Mouse (Mus musculus): Measurements from ENCODE around the gene Olfr1436. TPM values are rescaled to one million over a fixed set of nuclear protein-coding genes. Genes with fewer than 3 reads are reported as not detected.
"Not testable (repeated sequence)": the region's sequence is repeated elsewhere in the genome, so short reads cannot be mapped to it uniquely, and the experiment has no call there.

The Olfr1436 gene
- polyA plus RNA-seq (2015; fragmentation: Nextera tagmentation; extraction: Ambion mirVana) = not detected in 2 replicates

DNA sequence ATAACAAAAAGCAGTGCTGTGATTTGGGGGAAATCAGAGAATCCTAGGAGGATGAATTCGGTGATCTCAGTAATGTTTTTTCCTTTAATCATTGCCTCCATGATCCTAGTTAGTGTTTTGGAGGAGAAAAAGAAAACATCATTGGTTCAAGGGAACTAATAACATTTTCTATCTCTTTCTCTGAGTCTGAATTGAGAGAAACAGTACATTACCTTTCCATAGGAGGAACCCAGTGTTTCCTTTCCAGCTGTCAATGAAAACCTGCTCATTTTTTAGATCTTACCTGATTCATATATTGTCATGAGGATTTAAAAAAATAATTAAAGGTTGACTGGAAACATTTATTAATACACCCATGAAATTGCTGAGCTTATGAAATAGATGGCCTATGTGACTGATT, at the start of gene Olfr1436:
Olfr1436 (minus strand) TSS at position 101 of the 400 bp plus-strand sequence.
- not testable (repeated sequence) for H3K27ac ChIP-seq; H3K9ac ChIP-seq; H3K4me2 ChIP-seq; H3K9me3 ChIP-seq (replicated peaks); H3K36me3 ChIP-seq (ENCODE audit: poor library complexity, severe bottlenecking); H3K4me3 ChIP-seq; H3K4me1 ChIP-seq; ATAC-seq; H3K27me3 ChIP-seq
- WGBS = 78% methylated on average over 1 of the region's 1 CpGs

- ATAC-seq = no peak
- Histone ChIP-seq H3K27ac (no peak within 1 kb of the TSS), H3K4me2 (no peak within 1 kb of the TSS), H3K9ac (no peak within 1 kb of the TSS), H3K4me3 (no peak within 1 kb of the TSS), H3K36me3 (ENCODE audit: poor library complexity, severe bottlenecking) (no peaks in the 10 kb centered on the region), H3K4me1 (no peaks in the 10 kb centered on the region), H3K9me3 (replicated peaks) (no peaks in the 10 kb centered on the region), H3K27me3 (no peaks in the 10 kb centered on the region)
- WGBS = 82% methylated on average over 3 of the region's 3 CpGs
Observed at GRCm38 (mm10) chr19:12335810-12336209, 36.9 kb upstream of the Olfr1436 start, which contains the start of gene Olfr1438-ps1. TSS of gene Olfr1438-ps1 (minus strand) at chr19:12335910.

DNA sequence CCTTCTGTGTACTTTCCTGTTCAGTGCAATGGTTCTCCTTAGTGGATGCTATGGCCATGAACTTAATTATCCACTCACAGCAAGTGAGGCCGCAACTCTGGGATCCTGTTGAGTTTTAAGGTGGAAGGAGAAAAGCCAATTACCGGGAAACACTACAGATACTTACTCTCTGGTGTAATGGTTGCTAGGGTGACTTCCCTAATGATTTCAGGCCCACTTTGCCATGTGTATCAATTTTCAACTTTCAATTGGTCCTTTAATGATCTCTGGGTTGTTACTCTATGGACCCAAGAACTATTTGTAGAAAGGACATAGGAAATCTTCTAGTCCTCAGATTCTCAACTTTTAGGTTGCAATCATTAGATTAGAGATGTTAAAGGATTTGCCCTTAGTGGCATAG, 26.1 kb upstream of the Olfr1436 start, which contains the start of gene Olfr1437:
Olfr1437 (minus strand) TSS at position 101 of the 400 bp plus-strand sequence.
- no peak for ATAC-seq
- WGBS = 76% methylated on average over 2 of the region's 2 CpGs
- H3K27me3 ChIP-seq = no peaks in the 10 kb centered on the region
- H3K4me3 ChIP-seq = no peak within 1 kb of the TSS
- H3K9me3 ChIP-seq (replicated peaks) = no peaks in the 10 kb centered on the region
- H3K4me2 ChIP-seq = no peak within 1 kb of the TSS
- H3K9ac ChIP-seq = no peak within 1 kb of the TSS
- H3K36me3 ChIP-seq (ENCODE audit: poor library complexity, severe bottlenecking) = no peaks in the 10 kb centered on the region
- H3K4me1 ChIP-seq = no peaks in the 10 kb centered on the region
- no peak within 1 kb of the TSS for H3K27ac ChIP-seq

GRCm38 (mm10) chr19:12292979-12293378, 6.0 kb downstream of the Olfr1436 start:
- Histone ChIP-seq H3K9me3 (replicated peaks) (no peaks in the 10 kb centered on the region), H3K36me3 (ENCODE audit: poor library complexity, severe bottlenecking) (no peaks in the 10 kb centered on the region), H3K9ac (no peak overlapping the region), H3K4me2 (no peak overlapping the region), H3K4me1 (no peaks in the 10 kb centered on the region), H3K27me3 (no peaks in the 10 kb centered on the region), H3K4me3 (no peak overlapping the region), H3K27ac (no peak overlapping the region)
- no peak for ATAC-seq

- Histone ChIP-seq H3K4me3 (no peak within 1 kb of the TSS), H3K36me3 (ENCODE audit: poor library complexity, severe bottlenecking) (no peaks in the 10 kb centered on the region), H3K4me2 (no peak within 1 kb of the TSS), H3K27me3 (no peaks in the 10 kb centered on the region), H3K4me1 (no peaks in the 10 kb centered on the region), H3K9ac (no peak within 1 kb of the TSS), H3K9me3 (replicated peaks) (no peaks in the 10 kb centered on the region), H3K27ac (no peak within 1 kb of the TSS)
- 81% methylated on average over 2 of the region's 2 CpGs for WGBS
- ATAC-seq = no peak
Observed at GRCm38 (mm10) chr19:12279554-12279953, 19.4 kb downstream of the Olfr1436 start, which contains the start of gene Olfr1434. TSS of gene Olfr1434 (plus strand) at chr19:12279854.

DNA sequence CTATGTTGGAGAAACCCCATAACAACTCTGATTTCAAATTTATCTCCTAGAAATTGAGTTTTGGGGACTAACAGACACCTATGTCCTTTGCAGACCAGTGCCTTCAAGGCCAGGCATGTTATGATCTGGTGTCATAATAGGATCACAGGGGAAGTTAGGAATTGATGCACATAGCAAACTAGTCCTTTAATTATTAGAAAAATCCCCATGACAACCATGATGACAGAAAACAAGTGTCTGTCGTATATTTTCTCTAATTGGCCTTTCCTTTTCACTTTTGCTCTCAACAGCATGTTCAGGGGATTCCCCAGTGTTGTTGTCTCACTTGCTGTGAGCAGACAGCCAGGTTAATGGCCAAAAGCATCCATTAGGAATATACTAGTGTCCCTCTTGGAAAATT, 38.2 kb downstream of the Olfr1436 start, which contains the start of gene Olfr235:
Olfr235 (plus strand) TSS at position 301 of the 400 bp plus-strand sequence.
- no peak for ATAC-seq
- Histone ChIP-seq H3K4me2 (no peak within 1 kb of the TSS), H3K4me3 (no peak within 1 kb of the TSS), H3K27me3 (no peaks in the 10 kb centered on the region), H3K36me3 (ENCODE audit: poor library complexity, severe bottlenecking) (no peaks in the 10 kb centered on the region), H3K4me1 (no peaks in the 10 kb centered on the region), H3K9ac (no peak within 1 kb of the TSS), H3K9me3 (replicated peaks) (no peaks in the 10 kb centered on the region), H3K27ac (no peak within 1 kb of the TSS)
- 77% methylated on average over 1 of the region's 1 CpGs for WGBS

Other genes with a start within 250 kb of the Olfr1436 start
- not detected in 2 replicates for gene Olfr1424, start 236.4 kb downstream of the Olfr1436 start, polyA plus RNA-seq (2015; fragmentation: Nextera tagmentation; extraction: Ambion mirVana)
- gene Olfr1425, start 221.4 kb downstream of the Olfr1436 start, polyA plus RNA-seq (2015; fragmentation: Nextera tagmentation; extraction: Ambion mirVana) = not detected in 2 replicates
- not detected in 2 replicates for gene Olfr1426, start 207.1 kb downstream of the Olfr1436 start, polyA plus RNA-seq (2015; fragmentation: Nextera tagmentation; extraction: Ambion mirVana)
- not detected in 2 replicates for gene Olfr1427, start 195.8 kb downstream of the Olfr1436 start, polyA plus RNA-seq (2015; fragmentation: Nextera tagmentation; extraction: Ambion mirVana)
- not detected in 2 replicates for gene Olfr1428, start 183.2 kb downstream of the Olfr1436 start, polyA plus RNA-seq (2015; fragmentation: Nextera tagmentation; extraction: Ambion mirVana)
- not detected in 2 replicates for gene Olfr76, start 175.9 kb downstream of the Olfr1436 start, polyA plus RNA-seq (2015; fragmentation: Nextera tagmentation; extraction: Ambion mirVana)
- gene Olfr1555-ps1, start 129.0 kb downstream of the Olfr1436 start, polyA plus RNA-seq (2015; fragmentation: Nextera tagmentation; extraction: Ambion mirVana) = not detected in 2 replicates
- not detected in 2 replicates for gene Olfr1431, start 98.5 kb downstream of the Olfr1436 start, polyA plus RNA-seq (2015; fragmentation: Nextera tagmentation; extraction: Ambion mirVana)
- not detected in 2 replicates for gene Olfr1432, start 66.5 kb downstream of the Olfr1436 start, polyA plus RNA-seq (2015; fragmentation: Nextera tagmentation; extraction: Ambion mirVana)
- gene Olfr262, start 57.5 kb downstream of the Olfr1436 start, polyA plus RNA-seq (2015; fragmentation: Nextera tagmentation; extraction: Ambion mirVana) = not detected in 2 replicates
- not detected in 2 replicates for gene Olfr235, start 38.1 kb downstream of the Olfr1436 start, polyA plus RNA-seq (2015; fragmentation: Nextera tagmentation; extraction: Ambion mirVana)
- gene Olfr1434, start 19.3 kb downstream of the Olfr1436 start, polyA plus RNA-seq (2015; fragmentation: Nextera tagmentation; extraction: Ambion mirVana) = not detected in 2 replicates
- gene Olfr1437, start 26.0 kb upstream of the Olfr1436 start, polyA plus RNA-seq (2015; fragmentation: Nextera tagmentation; extraction: Ambion mirVana) = not detected in 2 replicates
- gene Olfr1438-ps1, start 36.8 kb upstream of the Olfr1436 start, polyA plus RNA-seq (2015; fragmentation: Nextera tagmentation; extraction: Ambion mirVana) = not detected in 2 replicates
- not detected in 2 replicates for gene Olfr1440, start 88.1 kb upstream of the Olfr1436 start, polyA plus RNA-seq (2015; fragmentation: Nextera tagmentation; extraction: Ambion mirVana)
- not detected in 2 replicates for gene Olfr1441, start 118.3 kb upstream of the Olfr1436 start, polyA plus RNA-seq (2015; fragmentation: Nextera tagmentation; extraction: Ambion mirVana)
- gene Pfpl, start 128.8 kb upstream of the Olfr1436 start, polyA plus RNA-seq (2015; fragmentation: Nextera tagmentation; extraction: Ambion mirVana) = not detected in 2 replicates
- 0.30 and 0.48 TPM in 2 replicates for gene Mpeg1, start 161.6 kb upstream of the Olfr1436 start, polyA plus RNA-seq (2015; fragmentation: Nextera tagmentation; extraction: Ambion mirVana)
- 16.9 and 20.0 TPM in 2 replicates for gene Dtx4, start 202.3 kb upstream of the Olfr1436 start, polyA plus RNA-seq (2015; fragmentation: Nextera tagmentation; extraction: Ambion mirVana)
- gene Fam111a, start 246.6 kb upstream of the Olfr1436 start, polyA plus RNA-seq (2015; fragmentation: Nextera tagmentation; extraction: Ambion mirVana) = 12.4 and 13.4 TPM in 2 replicates